Mouse (Mus musculus) erythroblast, embryonic 14.5 days (primary cell): Measurements from ENCODE around the gene Prpf3.

Source experiments
- GATA1 ChIP-seq: IDR thresholded peaks from 2 replicates; pipeline ENCODE4 v1.6.1; 2012; ENCODE audit warnings: low read length, inconsistent platforms, mixed read lengths
- TAL1 ChIP-seq: IDR thresholded peaks from 3 replicates; pipeline ENCODE4 v1.6.1; 2012; ENCODE audit warnings: low read length, inconsistent platforms, mixed read lengths

GRCm38 (mm10) chr3:95794299-95794698 lies 61.4 kb downstream of the Prpf3 start:
- TF ChIP-seq GATA1 (no peak), TAL1 (no peak)
